Mouse (Mus musculus) heart, postnatal 4 days (tissue): Measurements from ENCODE around the gene Tymp. TPM values are rescaled to one million over a fixed set of nuclear protein-coding genes. Genes with fewer than 3 reads are reported as not detected.

Experiments used
- DNase-seq: peaks from one replicate; pipeline ENCODE4 v3.0.0; 2021
- total RNA-seq, 2 experiments: library from RNA; stranded (reverse); gene quantifications; 2 replicates each; pipeline ENCODE4 v1.2.3; 2021

Gene Tymp
- total RNA-seq, 2 experiments from 2014 or later = 0.31 to 0.72 TPM

GRCm38 (mm10) chr15:89323656-89324055, 53.2 kb downstream of the Tymp start:
- DNase-seq = no peak

- no peak for DNase-seq
These were observed 53.9 kb downstream of the Tymp start, which contains the start of gene Adm2 for GRCm38 (mm10) chr15:89322670-89323522. Gene Adm2 (plus strand): TSS chr15:89322720.

Other genes starting within 250 kb of the Tymp start
- gene Hdac10, start 248.3 kb downstream of the Tymp start, total RNA-seq = 1 to 10 TPM; 9.0 to 9.5 TPM
- 10 to 100 TPM; 28.8 to 28.9 TPM for gene Mapk12, start 236.3 kb downstream of the Tymp start, total RNA-seq
- gene Mapk11, start 227.4 kb downstream of the Tymp start, total RNA-seq = 1 to 10 TPM; 4.1 to 5.4 TPM
- 100 to 1,000 TPM; 132 to 137 TPM for gene Plxnb2, start 196.3 kb downstream of the Tymp start, total RNA-seq
- 10 to 100 TPM in 1 of 2 experiments, 1 to 10 TPM in 1; 8.7 to 10.3 TPM for gene Dennd6b, start 180.5 kb downstream of the Tymp start, total RNA-seq
- gene Ppp6r2, start 165.5 kb downstream of the Tymp start, total RNA-seq = 10 to 100 TPM; 51.4 to 54.7 TPM
- 10 to 100 TPM; 78.6 to 83.4 TPM for gene Sbf1, start 61.7 kb downstream of the Tymp start, total RNA-seq
- not detected for gene Adm2, start 54.3 kb downstream of the Tymp start, total RNA-seq
- not detected for gene Miox, start 42.6 kb downstream of the Tymp start, total RNA-seq
- 10 to 100 TPM; 54.0 to 55.5 TPM for gene Lmf2, start 21.4 kb downstream of the Tymp start, total RNA-seq
- gene Ncaph2, start 21.3 kb downstream of the Tymp start, total RNA-seq = 10 to 100 TPM; 91.0 to 99.7 TPM
- gene Sco2, start 3.2 kb downstream of the Tymp start, total RNA-seq = 10 to 100 TPM; 13.6 to 14.1 TPM
- gene Odf3b, start 2.2 kb upstream of the Tymp start, total RNA-seq = under 1 TPM; 0.26 to 0.72 TPM
- gene Klhdc7b, start 7.9 kb upstream of the Tymp start, total RNA-seq = not detected
- not detected for gene Syce3, start 33.5 kb upstream of the Tymp start, total RNA-seq
- 100 to 1,000 TPM; 585 to 617 TPM for gene Cpt1b, start 48.8 kb upstream of the Tymp start, total RNA-seq
- 1 to 10 TPM; 1.1 to 1.8 TPM for gene C730034F03Rik, start 52.5 kb upstream of the Tymp start, total RNA-seq
- gene Gm44502, start 52.7 kb upstream of the Tymp start, total RNA-seq = 10 to 100 TPM in 1 of 2 experiments, 1 to 10 TPM in 1; 2.1 to 11.6 TPM
- 10 to 100 TPM; 68.2 to 94.0 TPM for gene Chkb, start 52.9 kb upstream of the Tymp start, total RNA-seq
- under 1 TPM; 0.10 to 0.34 TPM for gene Mapk8ip2, start 76.9 kb upstream of the Tymp start, total RNA-seq
- 10 to 100 TPM; 12.0 to 14.6 TPM for gene Arsa, start 100.4 kb upstream of the Tymp start, total RNA-seq
- gene Shank3, start 122.6 kb upstream of the Tymp start, total RNA-seq = 10 to 100 TPM; 70.0 to 73.7 TPM
- 1 to 10 TPM in 1 of 2 experiments, under 1 TPM in 1; 0.76 to 1.3 TPM for gene Acr, start 191.3 kb upstream of the Tymp start, total RNA-seq
- 1 to 10 TPM; 6.9 to 8.3 TPM for gene Rabl2, start 214.9 kb upstream of the Tymp start, total RNA-seq